In genomic region chr9:78009382-78009781, GRCm38 (mm10) we compare ENCODE assay signal across 31 mouse cellular contexts. TPM values are rescaled to one million over a fixed set of nuclear protein-coding genes. Genes with fewer than 3 reads are reported as not detected.
"Had no signal": no experiment of that assay in that cellular context is flagged by ENCODE, and none has a peak within 500 bp of the region (broad histone marks: within the 10 kb centered on the region; RNA-seq: fewer than 3 reads in every experiment).

No protein-coding gene starts in this region.

- H3K4me1 ChIP-seq: limb, embryonic 12.5 days; midbrain, embryonic 12.5 days; neural tube, embryonic 13.5 days had no signal

- H3K9me3 ChIP-seq: kidney, embryonic 15.5 days; limb, embryonic 12.5 days; limb, embryonic 15.5 days; midbrain, embryonic 12.5 days; neural tube, embryonic 13.5 days had no signal

- DNase-seq: kidney, adult 8-10 months; kidney, postnatal 10 days; kidney, postnatal 36 days; left cerebral cortex, postnatal 4 days; liver, postnatal 0 days; retina, postnatal 1 day; thymus, adult 2 months; thymus, postnatal 14 days; thymus, postnatal 4 days had no signal

- H3K36me3 ChIP-seq: kidney, embryonic 15.5 days; limb, embryonic 12.5 days; limb, embryonic 15.5 days; midbrain, embryonic 12.5 days; neural tube, embryonic 13.5 days had no signal

- H3K4me3 ChIP-seq: kidney, embryonic 15.5 days; limb, embryonic 12.5 days; limb, embryonic 15.5 days; midbrain, embryonic 12.5 days; myocyte; neural tube, embryonic 13.5 days had no signal

- H3K9ac ChIP-seq: kidney, embryonic 15.5 days; limb, embryonic 12.5 days; limb, embryonic 15.5 days; liver, embryonic 14.5 days; liver, postnatal 0 days; midbrain, embryonic 12.5 days; neural tube, embryonic 13.5 days had no signal

- H3K27ac ChIP-seq: kidney, embryonic 15.5 days; limb, embryonic 12.5 days; limb, embryonic 15.5 days; liver, embryonic 14.5 days; midbrain, embryonic 12.5 days; neural tube, embryonic 13.5 days; stomach, postnatal 0 days had no signal

- H3K27me3 ChIP-seq: kidney, embryonic 15.5 days; limb, embryonic 12.5 days; limb, embryonic 15.5 days; midbrain, embryonic 12.5 days; neural tube, embryonic 13.5 days had no signal

- ATAC-seq: intestine, postnatal 0 days; liver, postnatal 0 days; midbrain, embryonic 16.5 days had no signal

- H3K4me2 ChIP-seq: kidney, embryonic 15.5 days; limb, embryonic 12.5 days; limb, embryonic 15.5 days; liver, embryonic 11.5 days; midbrain, embryonic 12.5 days; neural tube, embryonic 13.5 days had no signal

RNA-seq across cellular contexts. Expression of gene Gcm1, which starts 42.3 kb away (rescaled TPM):
- total RNA-seq: layer of hippocampus, postnatal 14 days; left cerebral cortex, adult 8-10 months; left cerebral cortex, postnatal 14 days; left cerebral cortex, postnatal 4 days; megakaryocyte progenitor cell, adult 5-6 weeks; megakaryocyte-erythroid progenitor cell, adult 5-6 weeks; monocyte, adult 5-6 weeks; neutrophil, adult 5-6 weeks had no signal
- polyA plus RNA-seq: intestine, embryonic 14.5 days; intestine, postnatal 0 days; limb, embryonic 12.5 days; limb, embryonic 15.5 days; liver, embryonic 11.5 days; liver, embryonic 14.5 days; liver, postnatal 0 days; midbrain, embryonic 16.5 days; myocyte; neural tube, embryonic 13.5 days; small intestine, adult 2 months; spleen, adult 2 months; stomach, embryonic 14.5 days; stomach, postnatal 0 days had no signal
